Mouse (Mus musculus) left cerebral cortex, adult 11 months (tissue): Measurements from ENCODE around the gene Aatf.
"Not testable (repeated sequence)": the region's sequence is repeated elsewhere in the genome, so short reads cannot be mapped to it uniquely, and the experiment has no call there.

Experiments used
- DNase-seq: peaks from one replicate; pipeline ENCODE4 v3.0.0; 2022; ENCODE audit warnings: low spot score

Gene Aatf

GRCm38 (mm10) chr11:84440402-84440801 is 72.9 kb downstream of the Aatf start:
- DNase-seq, result no peak

GRCm38 (mm10) chr11:84434879-84435278 is 78.4 kb downstream of the Aatf start:
- no peak for DNase-seq

DNA sequence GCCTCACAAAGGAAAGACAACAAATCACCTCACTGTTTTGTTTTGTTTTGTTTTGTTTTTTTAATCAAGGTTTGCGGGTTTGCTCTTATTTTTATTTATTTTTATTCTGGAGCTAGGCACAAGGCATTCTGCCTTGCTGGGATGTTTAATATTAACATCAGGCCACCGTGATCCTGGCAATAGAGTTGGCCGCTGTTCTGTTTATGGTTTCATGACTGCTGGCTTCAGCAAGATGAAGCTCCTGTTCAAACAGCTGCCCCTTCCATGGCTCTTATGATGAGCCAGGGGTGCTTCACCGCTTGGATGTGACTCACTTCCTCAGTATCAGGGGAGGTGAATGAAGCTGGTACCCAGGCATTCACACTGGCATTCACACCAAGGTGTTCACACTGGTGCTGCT is 83.0 kb downstream of the Aatf start:
- no peak for DNase-seq

DNA sequence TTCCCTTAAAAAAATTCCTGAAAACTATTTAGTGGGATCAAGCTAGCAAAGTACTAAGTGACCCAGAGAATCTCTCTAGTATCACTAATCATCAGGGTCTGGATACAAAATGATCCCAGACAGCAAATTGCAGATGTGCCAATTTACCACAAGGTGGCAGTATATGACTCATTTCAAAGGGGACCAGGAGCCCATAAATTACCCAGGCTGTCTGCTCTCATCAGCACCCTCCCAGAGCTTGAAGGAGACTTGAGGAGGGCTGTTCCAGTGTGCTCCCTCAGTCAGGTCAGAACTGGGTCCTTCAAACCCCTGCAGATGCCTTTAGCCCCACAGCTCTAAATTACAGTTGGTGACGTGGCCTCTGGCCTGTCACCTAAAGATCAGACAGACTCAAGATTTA is 83.7 kb downstream of the Aatf start:
- DNase-seq, result peak; percentile 30

- DNase-seq, result no peak
Observed at GRCm38 (mm10) chr11:84426633-84426998, 86.7 kb downstream of the Aatf start.

- DNase-seq, result no peak
Observed at GRCm38 (mm10) chr11:84425736-84426632, 87.3 kb downstream of the Aatf start.

- DNase-seq, result no peak
Observed at GRCm38 (mm10) chr11:84420779-84421178, 92.5 kb downstream of the Aatf start.

DNA sequence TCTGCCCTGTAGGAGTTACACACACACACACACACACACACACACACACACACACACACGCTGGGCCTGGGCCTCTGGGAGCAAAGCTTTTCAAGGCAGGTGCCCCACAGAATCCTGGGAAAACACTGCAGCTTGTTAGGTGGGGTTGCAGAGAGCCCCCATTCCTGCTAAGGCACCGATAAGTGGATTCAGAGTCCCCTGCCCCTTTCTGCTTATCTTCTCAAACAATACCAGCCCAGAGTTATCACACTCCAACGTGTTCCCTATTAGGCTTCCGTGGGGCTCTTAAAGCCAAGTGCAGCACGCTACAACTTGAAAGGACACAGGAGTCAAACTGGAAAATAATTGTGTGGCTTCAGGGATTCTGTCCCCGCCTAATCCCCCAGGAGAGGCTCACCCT is 100.2 kb downstream of the Aatf start:
- DNase-seq, result no peak

DNA sequence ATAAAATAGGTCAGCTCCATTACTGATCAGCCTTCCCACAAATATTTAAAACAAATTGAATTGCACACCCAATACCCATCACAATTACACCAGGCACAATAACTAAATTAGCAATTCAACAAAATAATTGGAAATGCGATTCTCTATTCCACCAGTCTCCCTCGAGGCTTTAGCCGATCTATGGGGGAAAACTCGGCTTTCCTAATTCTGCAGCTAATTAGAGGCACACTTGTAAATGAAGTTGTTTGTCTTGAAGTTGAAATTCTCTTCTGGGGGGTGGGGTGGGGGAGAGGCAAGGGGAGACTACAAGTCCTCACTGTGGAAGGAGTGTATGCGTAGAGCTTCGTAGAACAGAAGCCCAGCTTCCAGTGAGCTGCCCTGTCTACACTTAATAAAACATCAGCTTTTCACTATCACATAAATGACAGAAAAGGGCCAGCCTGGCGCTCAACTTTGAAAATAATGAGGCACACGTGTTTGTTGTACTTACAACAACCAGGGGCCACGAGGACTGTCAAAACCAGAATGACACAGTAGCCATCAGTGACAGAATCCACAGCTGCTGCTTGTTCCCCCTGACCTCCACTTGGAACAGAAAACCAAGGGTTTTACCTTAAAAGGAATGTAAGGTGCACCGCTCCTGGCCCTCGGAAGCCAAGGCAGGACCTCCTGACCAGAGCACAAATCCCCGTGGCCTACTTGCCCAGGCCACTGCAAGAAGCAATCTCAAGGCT is 101.0 kb downstream of the Aatf start:
- DNase-seq, result no peak

DNA sequence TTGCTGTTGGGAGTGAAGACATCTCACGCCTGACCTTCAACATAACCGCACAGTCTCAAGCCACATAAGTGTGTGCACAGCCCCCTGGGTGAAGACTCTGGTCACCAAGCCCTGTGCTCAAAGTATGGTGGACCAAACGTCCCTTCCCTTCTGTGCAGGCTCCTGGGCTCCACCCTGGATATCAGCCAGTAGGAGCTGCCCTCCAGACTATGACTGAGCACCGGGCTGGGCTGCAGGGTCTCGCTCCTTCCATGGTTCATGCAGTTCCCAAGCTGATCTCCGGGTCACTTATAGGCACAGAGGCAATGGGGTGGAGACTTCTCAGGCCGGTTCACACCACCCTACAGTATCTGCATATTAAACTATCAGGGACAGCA is 101.7 kb downstream of the Aatf start:
- DNase-seq, result no peak

DNA sequence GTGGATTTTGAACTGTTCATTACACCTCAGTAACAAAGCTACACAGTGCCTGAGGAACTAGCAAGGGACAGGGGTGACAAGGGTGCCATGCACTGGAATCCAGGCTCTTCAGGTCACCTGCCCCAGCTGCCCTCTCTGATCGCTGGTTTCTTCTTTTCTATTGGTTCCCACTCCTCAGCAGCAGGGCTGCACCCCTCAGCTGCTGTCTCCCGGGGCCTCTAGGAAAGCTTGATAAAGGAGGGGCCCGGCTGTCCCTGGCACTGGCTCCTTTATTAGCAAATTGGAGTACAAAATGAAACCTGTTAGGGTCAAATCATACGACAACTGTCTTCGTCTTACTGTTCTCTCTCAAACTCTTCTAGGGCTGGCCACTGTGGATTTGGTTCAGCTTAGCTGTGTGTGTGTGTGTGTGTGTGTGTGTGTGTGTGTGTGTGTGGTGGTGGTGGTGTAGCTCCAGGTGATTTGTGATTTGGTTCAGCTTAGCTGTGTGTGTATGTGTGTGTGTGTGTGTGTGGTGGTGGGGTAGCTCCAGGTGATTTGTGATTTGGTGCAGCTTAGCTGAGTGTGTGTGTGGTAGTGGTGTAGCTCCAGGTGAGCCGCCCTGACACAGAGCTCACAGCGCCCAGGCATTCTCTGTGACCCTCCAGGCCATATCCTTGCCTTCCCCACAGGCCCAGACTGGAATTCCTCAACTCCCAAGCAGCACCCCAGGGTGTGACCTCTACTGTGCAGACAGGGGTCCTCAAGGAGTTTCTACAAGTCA is 102.3 kb downstream of the Aatf start:
- no peak for DNase-seq

DNA sequence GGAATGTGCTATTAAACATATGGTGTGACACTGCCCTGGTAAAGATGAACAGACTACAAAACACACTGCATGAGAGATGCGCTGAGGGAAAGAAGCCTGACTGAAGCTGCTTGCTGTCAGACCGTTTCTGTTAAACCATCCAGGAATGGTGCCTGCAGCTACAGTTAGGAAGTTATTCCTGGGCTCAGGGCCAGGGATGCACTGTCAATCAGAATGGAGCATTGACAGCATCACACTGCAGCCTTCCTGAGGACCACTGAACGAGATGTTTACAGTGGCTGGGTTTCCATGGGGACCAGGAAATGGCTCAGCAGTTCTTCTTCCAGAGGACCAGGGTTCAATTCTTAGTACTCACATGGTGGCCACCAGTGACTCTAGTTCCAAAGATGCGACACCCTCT is 102.9 kb downstream of the Aatf start:
- no peak for DNase-seq

DNA sequence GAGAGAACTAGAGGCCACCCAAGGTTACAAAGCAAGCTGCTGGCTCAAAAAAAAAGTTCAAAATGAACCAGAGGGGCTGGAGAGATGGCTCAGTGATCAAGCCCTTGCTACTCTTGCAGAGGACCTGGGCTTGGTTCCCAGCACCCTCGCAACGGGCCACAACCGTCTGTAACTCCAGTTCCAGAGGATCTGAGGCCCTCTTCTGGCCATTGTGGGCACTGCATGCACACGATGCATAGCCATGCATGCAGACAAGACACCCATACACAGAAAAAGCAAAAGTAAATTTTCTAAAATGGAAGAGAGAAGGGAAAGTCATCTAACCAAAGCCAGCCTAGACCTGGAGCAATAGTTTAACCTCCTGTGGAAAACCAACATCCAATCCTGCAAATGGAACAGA is 106.6 kb downstream of the Aatf start:
- no peak for DNase-seq

GRCm38 (mm10) chr11:84395010-84395409 is 118.3 kb downstream of the Aatf start:
- no peak for DNase-seq

DNA sequence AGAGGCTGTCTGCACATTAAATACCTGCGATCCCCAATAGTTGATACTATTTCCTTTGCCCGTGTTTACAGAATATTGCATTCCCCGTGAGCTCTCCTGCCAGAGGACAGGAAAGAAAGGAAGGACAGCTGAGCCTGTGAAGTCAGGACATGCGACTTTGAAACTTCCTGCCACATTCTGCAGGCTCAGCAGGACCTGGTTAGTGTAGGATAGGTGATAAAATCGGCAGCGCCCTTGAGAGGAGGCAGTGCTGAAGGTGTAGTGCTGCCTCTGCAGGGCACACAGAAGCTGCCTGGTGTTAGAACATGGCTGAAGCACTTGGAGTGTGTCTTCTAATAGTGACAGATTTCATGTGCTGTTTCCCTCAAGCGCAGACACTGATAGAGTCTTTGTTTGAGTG is 119.8 kb downstream of the Aatf start:
- no peak for DNase-seq

DNA sequence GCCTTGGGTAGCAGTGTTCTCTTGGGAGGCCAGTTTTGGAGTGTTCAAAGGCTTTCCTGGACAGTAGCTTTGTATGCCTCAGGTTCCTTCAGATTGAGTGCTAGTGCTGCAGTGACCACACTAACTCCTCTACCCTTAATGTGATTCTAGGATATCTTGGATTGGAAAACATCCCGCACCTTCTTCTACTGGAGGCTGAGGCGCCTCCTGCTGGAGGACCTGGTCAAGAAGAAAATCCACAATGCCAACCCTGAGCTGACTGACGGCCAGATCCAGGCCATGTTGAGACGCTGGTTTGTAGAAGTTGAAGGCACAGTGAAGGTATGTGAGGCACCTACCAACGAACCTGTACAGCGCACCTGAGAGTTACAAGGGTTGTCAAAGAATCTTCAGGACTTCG is 121.3 kb downstream of the Aatf start:
- not testable (repeated sequence) for DNase-seq

GRCm38 (mm10) chr11:84391126-84391525 is 122.2 kb downstream of the Aatf start:
- no peak for DNase-seq

DNA sequence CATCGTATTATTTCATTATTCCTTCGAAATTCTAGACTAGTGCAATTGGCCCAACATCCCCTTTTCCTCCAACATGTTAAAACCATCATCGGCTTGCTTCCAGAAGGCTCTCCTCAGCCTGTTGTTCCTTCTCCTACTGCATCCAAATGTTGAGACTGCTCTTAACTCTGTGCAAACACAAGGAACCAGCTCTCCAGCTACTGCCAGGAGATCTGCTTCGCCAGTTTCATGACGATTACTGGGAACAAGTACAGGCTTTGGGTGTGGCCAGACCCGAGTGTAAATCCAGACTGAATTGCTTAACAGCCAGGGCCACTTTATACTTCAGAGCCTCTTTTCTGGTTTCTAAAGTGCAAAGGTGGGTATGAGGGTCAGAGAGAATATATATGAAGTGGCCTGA is 124.0 kb downstream of the Aatf start:
- no peak for DNase-seq

DNA sequence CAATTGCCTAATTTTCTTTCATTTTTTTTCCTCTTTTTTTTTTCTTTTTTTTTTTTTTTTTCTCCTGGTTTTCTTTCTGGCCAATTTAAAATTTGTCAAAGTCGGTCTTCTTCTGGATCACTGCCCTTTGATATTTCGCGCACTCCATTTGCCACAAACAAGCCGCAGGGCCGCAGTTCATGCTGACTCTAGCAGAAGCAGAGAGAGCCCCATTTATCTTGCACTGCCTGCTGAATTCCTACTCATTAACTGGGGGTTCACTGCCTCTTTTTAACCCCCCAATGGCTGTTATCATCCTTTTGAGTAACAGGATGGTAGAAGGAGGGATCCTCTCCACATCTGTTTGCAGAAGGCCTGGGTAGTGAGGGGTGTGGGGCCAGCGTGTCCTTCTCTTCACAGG is 129.4 kb downstream of the Aatf start:
- no peak for DNase-seq

- DNase-seq, result no peak
Observed at GRCm38 (mm10) chr11:84382450-84382849, 130.9 kb downstream of the Aatf start.

DNA sequence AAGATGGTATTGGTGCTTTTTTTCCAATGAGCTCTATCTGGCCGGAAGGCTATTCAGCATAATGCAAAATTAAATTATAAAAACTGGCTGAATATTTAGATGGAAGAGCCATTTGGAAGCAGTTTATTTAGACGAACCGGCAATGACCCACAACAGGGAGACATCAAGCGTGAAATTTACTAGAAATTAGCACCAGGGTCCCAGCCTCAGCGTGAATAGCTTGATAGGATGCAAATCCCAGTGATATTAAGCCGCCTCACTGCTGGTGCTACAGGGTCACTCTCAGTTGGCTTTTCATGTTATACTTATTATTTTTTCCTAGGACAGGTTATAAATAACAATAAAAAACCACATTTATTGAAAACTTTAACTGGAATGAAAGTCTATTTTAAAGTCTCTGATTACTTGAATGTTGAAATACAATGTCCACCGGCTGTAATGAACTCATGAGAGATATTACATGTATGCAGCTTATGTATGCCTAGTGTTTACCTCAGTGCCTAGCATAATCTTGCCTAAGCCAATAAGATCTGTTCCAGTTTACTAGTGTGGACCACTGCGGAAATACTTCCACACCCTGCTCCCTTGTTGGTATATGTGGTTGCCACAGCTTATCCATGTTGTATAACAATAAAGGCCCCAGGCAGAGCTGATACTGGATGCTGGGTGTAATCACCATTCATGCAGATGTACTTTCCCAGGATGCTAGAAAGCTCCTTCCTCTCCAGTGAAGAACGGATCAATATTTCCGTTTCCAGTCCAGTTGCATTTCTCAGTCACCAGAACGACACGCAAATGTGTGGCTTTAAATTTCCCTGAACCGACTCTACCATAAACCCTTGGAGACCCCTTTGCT is 136.6 kb downstream of the Aatf start:
- DNase-seq, result no peak

- no peak for DNase-seq
Observed at GRCm38 (mm10) chr11:84375951-84376496, 137.3 kb downstream of the Aatf start.
